Mouse (Mus musculus): ENCODE results near the gene Nfkb2. TPM values are rescaled to one million over a fixed set of nuclear protein-coding genes. Genes with fewer than 3 reads are reported as not detected.

The Nfkb2 gene
- total RNA-seq, 1 experiment from 2014 or later, result 28.3 TPM

DNA sequence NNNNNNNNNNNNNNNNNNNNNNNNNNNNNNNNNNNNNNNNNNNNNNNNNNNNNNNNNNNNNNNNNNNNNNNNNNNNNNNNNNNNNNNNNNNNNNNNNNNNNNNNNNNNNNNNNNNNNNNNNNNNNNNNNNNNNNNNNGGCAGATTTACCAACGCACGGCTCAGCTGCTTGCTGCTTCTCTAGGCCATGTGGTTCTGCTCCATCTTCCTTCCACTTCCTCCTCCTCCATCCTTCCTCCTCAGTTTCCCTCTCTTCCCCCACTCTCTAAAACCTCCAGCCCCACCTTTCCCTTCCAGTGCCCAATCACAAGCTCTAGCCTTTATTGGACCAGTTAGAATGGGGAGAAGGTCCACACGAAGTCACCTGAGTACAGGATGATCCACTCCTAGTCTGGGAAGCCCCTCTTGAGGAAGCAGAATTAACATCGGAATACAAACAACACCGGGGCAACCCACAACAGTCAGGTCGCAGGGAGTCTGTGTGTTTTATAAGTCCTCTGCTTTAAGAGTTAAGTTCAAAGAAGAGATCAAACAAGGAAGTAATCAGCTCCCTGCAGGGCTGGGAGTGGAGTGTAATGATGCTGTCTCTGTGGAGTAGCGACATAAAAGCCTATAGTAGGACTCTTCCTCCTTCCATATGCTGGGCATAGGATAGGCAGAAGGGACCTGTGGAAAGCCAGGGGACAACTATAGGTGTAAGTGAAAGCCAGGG lies 40.7 kb downstream of the Nfkb2 start:
- no peak for DNase-seq

- DNase-seq, result no peak
These were observed 43.0 kb downstream of the Nfkb2 start for GRCm38 (mm10) chr19:46347146-46347545.

DNA sequence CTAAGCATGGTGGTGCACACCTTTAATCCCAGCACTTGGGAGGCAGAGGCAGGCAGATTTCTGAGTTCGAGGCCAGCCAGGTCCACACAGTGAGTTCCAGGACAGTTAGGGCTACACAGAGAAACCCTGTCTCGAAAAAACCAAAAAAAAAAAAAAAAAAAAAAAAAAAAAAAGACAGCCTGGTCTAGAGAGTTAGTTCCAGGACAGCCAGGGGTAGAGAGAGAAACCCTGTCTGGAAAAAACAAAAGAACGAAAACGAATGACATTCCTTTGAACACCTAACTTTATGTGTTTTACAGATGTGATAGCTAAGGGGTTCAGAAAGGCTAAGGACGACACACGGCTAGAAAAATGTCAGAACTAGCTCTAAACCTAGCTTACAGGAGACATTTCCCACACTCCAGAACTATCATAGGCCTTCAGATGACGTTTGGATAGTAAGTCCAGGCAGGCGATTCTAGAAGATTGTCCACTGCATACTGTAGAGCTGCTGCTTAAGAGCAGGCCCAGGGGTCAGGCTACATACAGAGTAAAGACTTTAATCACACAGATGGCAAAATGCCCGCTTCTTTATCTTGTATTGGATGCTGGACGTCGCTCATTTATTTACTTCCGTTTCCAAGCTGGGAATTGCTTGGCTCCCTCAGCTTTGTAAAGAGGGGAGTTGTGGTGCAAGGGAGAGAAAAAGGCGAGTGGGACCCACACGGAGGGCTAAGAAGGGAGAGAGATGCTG lies 44.0 kb downstream of the Nfkb2 start:
- no peak for DNase-seq

GRCm38 (mm10) chr19:46348761-46349458 lies 44.8 kb downstream of the Nfkb2 start:
- peak; percentile 91 for DNase-seq

GRCm38 (mm10) chr19:46349550-46349949 lies 45.4 kb downstream of the Nfkb2 start:
- no peak for DNase-seq

GRCm38 (mm10) chr19:46350168-46350932 lies 46.2 kb downstream of the Nfkb2 start, which contains the start of gene 2310034G01Rik:
2310034G01Rik (minus strand) TSS chr19:46350302.
- DNase-seq, result no peak

DNA sequence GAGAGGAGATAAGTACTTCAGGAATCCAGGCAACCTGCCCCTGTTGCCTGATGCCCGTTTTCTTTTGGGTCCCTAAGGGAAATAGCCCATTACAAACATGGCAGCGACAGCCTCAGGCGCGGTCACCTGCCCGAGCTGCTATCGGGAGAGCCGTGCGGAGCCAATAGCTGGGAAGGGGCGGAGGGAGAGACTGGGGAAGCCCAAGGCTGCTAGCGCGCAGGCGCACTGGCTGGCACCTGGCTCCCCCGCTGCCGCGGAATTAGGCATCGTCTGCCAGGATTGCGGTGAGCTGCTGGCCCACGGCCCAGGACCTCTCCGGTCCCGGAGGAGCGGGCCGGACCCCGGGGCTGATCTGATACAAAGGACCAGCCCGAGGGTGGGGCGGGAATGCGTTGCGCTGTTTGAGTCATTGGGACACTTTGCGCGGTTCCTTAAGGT lies 52.6 kb downstream of the Nfkb2 start:
- peak; percentile 93 for DNase-seq

DNA sequence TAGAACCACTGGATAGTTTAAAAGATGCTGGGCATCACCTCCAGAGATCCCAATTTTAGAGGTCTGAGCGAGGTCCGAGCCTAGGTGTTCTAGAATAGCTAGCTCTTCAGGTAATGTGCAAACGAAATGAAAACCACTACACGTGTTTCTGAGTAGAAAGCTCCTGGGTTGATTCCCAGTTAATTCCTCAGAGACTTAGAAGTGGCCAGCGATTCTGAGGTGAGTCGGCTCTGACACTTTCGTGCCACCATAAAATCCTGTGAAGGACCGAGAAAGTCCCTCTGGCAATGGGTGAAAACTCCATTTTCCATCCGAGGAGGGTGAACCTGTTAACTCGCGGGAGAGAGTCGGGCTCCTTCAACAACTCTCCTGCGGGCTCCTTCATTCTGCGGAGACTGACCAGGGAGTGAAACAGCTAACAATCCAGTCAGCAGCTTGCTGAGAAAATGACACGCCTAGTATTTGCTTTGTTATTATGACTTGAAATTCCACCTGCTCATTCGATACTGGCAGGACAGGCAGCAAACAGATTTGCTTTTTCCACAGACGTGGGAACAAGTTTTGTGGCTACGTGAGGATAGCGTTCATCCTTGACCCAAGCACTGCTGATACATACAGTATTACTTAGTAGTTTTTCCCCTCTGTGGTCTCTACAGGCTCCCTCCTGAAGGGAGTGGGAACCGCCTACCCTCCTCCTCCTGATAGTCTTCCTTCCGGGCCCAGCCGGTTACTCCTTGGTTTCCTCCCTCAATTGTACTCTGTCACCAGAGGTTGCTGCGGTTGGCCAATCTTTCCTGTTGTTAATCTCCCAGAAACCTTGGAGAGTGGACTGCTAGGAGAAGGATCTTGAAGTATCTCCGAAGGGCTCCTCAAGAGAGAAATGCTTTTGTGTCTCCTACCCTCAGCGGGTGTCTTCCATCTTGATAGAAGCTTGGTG lies 53.5 kb downstream of the Nfkb2 start:
- no peak for DNase-seq

DNA sequence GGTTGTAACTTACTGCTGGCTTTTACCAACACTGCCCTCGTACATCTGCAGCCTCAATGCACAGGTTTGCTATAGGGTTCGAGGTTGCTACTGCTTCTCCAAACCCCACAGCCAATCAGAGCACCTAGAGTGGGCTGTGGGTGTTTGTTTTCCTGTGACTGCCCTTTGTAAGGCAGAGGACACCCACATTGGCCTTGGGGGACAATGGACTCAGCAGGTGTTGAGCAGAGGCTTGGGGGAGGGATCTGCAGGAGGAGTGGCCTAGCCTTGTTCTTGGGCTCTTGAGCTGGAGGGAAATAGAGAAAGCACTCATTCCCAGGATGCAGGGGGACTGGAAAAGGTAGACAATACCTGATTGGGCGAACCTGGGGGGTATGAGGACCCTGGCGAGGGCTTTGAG lies 54.3 kb downstream of the Nfkb2 start:
- no peak for DNase-seq

Small RNAs within 50 kb of the gene (microRNA-seq; reads per million reads assigned to microRNA genes)
- 0.38 to 0.43 reads per million in 2 experiments for gene Mir146b

Other genes with a start within 250 kb of the Nfkb2 start
- 59.2 and 62.9 TPM in 2 replicates for gene Nolc1, start 228.5 kb upstream of the Nfkb2 start, total RNA-seq (2021)
- gene Elovl3, start 172.4 kb upstream of the Nfkb2 start, total RNA-seq (2021), result 7.4 and 8.7 TPM in 2 replicates
- 0.26 TPM in 1 of 2 replicates, not detected in the other for gene Pitx3, start 156.0 kb upstream of the Nfkb2 start, total RNA-seq (2021)
- gene Gbf1, start 151.8 kb upstream of the Nfkb2 start, total RNA-seq (2021), result 62.8 and 74.8 TPM in 2 replicates
- gene Psd, start 22.8 kb downstream of the Nfkb2 start, total RNA-seq (2021), result 6.0 and 9.3 TPM in 2 replicates
- gene Fbxl15, start 23.9 kb downstream of the Nfkb2 start, total RNA-seq (2021), result 8.2 and 8.7 TPM in 2 replicates
- gene Cuedc2, start 34.4 kb downstream of the Nfkb2 start, total RNA-seq (2021), result 71.8 and 77.5 TPM in 2 replicates
- gene Mfsd13a, start 36.8 kb downstream of the Nfkb2 start, total RNA-seq (2021), result 5.1 and 5.4 TPM in 2 replicates
- 0.38 and 0.74 TPM in 2 replicates for gene 2310034G01Rik, start 46.0 kb downstream of the Nfkb2 start, total RNA-seq (2021)
- gene Actr1a, start 91.4 kb downstream of the Nfkb2 start, total RNA-seq (2021), result 93.2 and 103 TPM in 2 replicates
- gene Sufu, start 92.6 kb downstream of the Nfkb2 start, total RNA-seq (2021), result 19.0 and 23.6 TPM in 2 replicates
- 39.3 and 44.9 TPM in 2 replicates for gene Trim8, start 197.4 kb downstream of the Nfkb2 start, total RNA-seq (2021)

All from adrenal gland, postnatal 14 days (tissue).